Mouse (Mus musculus): ENCODE measurements around the gene Col4a3bp.

Col4a3bp gene

DNA sequence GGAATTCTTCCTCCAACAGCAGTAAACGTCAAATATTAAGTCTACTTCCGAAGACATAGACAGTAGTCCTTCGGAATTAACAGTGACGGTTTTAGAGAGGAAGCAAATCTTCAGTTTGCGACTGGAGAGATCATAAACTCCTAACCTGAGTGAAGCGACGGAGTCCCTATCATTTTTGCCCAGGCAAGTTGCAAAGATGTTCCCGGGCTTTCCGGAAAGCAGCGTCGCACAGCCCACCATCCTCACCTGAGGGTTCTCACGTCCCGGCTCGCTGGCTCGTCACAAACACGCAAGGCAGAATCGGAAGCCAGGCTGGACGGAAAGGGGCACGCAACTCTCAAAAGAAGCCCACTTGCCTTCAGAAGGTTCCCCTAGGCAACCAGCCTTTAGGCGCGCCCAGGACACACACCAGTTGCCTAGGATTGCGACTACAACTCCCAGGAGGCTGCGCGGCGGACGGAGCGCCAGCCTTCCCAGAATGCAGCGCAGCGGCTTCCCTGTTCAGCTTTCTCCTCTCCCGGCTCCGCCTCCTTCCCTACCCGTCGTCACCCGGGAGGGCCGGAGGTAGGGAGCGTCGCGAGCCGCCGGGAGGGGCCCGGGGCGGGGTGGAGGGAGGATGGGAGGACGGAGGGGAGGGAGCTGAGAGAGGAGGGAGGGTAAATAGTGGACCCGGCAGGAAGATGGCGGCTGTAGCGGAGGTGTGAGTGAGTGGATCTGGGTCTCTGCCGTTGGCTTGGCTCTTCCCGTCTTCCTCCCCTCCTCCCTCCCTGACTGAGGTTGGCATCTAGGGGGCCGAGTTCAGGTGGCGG lies at the start of gene Col4a3bp, which contains the start of gene Polk:
TSS of gene Col4a3bp (plus strand) at position 538 of the 809 bp plus-strand sequence.
TSS of gene Polk (minus strand) at position 499 of the 809 bp plus-strand sequence.
- peak; percentile 94 for DNase-seq

DNA sequence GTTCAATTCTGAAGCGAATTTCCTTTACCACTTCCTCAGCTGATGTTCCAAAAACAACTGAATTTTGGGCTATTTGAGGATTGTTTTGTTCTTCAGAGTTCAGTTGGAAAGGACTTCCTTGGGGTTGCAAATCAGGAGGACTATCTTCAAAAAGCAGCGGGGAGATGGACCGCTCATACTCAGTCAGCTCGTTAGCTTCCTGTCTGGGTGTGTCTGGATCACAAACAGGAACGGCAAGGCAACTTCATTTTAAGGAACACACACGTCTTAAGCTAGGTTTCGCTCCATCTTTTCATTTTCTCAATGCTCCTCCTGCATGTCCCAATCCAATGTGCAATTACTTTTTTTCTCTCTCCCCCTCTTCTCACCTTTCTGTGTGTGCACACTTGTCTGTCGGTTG lies 45.8 kb upstream of the Col4a3bp start:
- no peak for DNase-seq

DNA sequence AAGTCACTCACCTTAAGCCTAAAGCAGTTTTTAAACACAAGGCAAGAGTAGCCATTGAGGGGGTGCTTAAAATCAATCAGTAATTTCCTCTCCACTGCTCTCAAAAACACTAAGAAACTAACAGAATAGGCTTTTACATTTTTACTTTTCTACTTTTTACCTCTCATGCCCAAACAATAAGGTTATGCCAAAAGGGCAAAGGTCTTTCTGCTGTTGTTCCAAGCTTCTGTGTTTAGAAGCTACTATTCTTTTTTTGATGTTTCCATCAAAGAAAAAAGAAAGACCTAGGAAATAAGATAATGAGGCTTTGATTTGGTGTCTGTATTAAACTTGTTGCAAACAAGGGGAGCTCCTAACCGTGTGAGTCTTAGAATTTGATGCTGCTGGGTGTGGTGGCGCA lies 42.5 kb upstream of the Col4a3bp start:
- no peak for DNase-seq

DNA sequence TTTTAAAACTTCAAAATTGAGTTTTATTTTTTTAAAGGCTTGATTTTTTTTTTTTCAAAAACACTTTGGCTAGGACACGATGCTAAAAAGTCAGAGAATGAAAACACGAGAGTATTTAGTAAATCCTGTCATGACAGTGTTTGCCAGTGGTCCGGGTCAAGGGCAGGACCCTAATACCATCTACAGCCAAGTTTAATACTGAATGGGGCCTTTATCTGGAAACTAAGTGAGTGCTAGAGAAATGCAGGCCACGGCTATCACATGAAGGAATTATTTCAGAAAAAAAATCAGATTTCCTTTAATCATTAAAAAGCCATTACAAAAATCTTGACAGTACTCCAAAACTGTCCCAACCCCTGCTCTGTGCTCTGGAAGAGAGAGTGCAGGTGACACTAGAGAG lies 36.8 kb upstream of the Col4a3bp start:
- no peak for DNase-seq

DNA sequence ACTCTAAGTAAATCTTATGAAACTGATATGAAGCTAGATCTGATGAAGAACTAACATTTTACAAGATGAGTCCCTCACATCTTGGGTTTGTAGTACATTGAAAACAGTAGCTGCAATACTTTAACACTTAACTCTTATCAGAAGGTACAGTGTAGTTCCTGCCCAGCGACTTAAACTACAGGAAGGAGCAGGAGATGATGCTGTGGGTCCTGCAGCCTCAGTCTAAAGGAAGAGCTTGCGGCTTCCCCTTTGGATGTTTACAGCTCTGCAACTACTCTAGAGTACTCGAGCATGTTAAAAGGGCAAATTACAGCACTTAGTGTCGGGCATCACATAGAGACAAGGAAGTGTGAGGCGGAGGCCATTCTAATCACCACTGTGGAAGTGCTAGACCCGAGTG lies 36.1 kb upstream of the Col4a3bp start:
- no peak for DNase-seq

DNA sequence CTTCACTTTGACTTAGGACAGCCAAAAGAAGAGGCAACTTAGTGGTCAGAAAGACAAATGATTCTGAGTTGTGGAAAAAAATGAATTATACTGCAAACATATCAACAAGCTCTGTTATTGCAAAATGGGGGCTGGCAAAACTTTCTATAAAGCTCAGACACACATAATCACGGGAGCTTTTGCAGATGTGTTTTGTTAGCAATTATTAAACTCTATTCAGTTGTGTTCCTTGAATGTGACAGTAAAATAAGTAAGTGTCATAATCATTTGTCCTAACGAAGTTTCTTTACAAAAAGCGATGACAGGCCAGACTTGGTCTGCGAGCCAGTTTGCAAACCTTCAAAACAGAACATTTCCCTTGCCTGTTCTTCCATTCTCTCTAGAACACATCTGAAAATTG lies 34.9 kb upstream of the Col4a3bp start:
- no peak for DNase-seq

DNA sequence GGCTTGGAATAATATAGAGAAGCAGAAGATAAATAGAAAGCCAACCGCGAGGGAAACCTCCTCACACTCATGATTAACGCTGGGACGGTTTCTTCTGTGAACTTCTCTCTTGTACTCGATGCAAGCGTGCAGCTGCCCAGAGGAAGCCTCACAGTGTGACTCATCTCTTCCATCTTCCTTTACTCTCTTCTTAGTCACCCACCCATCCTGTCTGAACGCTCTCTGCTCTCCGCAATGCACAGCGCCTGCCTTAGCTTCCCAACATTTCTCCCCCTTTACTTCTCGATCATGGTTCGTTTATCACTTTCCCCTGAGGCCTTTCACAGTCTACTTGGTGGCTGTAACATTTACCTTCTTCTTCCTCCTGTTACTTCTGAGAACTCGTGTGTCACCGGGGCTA lies 31.8 kb upstream of the Col4a3bp start:
- DNase-seq: no peak

DNA sequence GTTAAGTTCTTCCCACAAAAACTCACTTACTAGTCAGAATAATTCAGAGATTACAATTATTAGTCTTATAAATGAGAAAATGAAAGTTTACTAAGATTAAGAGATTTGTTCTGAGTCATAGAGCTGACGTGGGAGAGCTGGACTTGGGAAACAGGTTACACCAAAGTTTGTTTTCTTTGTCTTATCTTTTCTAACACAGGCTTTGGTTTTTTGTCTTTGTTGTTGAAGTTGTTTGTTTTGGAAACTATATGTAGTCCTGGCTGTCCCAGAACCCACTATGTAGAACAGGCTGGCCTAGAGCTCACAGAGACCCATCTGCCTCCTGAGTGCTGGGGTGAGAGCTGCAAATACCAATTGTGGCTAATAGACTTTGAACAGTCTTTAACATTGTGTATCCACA lies 31.2 kb upstream of the Col4a3bp start:
- DNase-seq: no peak

DNA sequence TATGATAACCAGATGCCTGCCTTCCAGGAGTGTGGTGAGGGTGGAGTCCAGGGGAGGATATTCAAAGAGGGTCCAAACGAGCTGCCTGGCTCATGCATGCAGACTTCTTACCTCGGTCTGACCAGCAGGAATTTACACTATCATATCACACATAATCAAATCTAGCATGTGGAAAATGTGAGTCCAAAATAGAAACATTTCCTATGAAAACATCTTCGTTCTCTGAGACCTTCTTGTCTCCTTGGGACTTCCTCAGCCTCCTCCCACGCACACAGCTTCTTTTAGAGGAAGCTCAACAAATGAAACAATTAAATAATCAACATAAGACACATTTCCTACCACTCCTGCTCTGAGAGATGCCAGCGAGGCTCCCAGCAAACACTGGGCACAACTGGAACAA lies 30.5 kb upstream of the Col4a3bp start:
- DNase-seq: no peak

DNA sequence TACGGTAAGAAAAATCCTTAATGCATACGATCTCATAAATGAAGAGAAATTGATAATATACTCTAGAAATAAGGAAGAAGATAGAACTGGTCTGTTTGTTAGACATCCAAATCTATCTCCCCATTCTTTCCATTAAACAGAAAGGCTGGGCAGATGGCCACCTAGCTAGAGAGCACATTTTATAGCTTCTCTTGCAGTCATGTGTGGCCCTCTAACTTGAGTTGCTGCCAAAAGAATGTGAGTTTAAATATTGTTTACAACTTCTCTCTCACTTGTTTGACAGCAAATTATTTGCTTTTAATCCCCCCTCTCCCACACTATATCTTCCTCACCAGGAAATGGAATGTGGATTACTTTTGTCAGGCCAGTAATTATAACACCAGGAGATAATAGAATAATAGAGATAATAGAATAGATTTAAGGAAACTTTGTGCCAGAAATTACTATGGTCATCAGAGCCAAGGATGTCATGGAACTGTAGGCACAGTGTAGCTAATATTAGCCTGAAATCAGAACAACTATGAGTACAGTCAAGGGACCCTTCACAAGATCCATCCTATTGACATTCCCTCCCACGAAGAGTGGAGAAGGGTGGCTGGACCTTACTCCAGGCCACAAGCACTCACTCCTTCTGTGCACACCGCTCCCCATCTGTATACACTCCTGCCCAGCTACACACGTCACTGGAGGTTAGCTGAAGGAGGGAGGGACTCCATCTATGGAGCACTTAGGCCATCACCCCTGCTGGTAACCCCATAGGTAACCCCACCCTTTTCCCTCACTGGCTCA lies 28.1 kb upstream of the Col4a3bp start:
- no peak for DNase-seq

DNA sequence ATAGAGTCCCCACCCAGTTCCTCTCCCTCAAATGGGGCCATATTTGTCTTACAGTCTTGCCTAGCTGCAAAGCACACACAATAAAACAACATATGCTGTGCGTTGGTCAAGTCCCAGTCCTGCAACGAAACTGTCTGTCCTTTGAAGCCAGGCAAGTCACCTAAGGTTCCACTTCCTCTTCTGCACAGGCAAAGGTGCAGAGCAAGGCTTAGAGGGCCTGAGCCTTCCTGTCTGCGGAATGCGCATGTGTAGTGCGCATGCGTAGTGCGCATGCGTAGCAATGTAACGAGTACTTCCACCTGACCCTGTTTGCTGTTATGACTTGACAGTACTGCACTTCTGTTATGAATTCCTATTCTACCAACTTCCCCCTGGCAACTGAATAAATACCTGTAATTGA lies 26.2 kb upstream of the Col4a3bp start:
- no peak for DNase-seq

DNA sequence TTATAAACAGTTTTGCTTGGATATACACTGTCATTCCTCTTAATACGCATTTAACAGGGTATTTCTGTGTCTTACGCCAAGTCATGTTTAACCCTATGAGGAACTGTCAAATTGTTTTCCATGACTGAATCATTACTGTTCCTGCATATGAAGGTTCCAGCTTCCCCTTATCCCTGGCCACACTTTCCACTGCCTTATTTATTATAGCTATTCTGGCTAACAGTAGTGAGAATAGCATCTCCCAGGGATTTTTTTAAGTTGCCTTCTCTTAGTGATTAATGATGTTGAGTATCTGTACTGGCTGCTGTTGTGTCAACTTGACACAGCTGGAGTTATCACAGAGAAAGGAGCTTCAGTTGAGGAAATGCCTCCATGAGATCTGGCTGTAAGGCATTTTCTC lies 25.1 kb upstream of the Col4a3bp start:
- DNase-seq: no peak

DNA sequence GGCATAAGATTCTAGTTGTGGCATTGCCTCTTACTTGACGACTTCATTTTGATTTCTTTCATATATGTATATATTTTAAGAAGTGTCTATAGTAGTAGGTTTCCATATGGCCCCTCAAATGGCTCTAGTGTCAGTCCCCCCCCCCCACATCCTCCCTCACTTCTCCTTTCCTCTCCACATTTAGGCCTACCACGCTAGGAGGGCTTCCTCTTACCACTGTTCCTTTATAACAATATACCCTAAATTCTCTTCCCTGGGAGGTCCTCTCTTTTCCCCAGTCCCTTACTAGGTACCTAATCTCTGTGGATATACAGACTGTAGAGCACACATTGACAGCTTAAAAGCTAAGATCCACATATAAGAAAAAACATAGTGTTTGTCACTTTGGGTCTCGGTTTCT lies 21.1 kb upstream of the Col4a3bp start:
- DNase-seq: no peak

DNA sequence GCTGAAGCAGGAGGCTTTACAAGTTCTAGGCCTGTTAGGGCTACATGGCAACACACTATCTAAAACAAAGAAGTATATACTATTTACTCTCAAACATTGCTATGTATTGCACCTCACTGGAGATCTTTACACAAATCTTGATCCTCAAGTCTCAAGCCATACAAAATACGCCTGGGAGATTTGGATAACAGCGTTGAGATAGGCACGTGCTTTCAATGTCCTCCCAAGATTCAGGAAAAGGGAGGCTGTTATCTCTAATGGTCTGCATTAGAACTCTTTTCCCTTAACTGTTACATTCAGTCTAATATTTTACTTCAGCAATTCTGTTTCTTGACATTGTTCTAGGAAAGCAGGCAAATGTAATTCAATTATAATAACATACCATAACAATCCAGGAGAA lies 15.4 kb upstream of the Col4a3bp start:
- no peak for DNase-seq

DNA sequence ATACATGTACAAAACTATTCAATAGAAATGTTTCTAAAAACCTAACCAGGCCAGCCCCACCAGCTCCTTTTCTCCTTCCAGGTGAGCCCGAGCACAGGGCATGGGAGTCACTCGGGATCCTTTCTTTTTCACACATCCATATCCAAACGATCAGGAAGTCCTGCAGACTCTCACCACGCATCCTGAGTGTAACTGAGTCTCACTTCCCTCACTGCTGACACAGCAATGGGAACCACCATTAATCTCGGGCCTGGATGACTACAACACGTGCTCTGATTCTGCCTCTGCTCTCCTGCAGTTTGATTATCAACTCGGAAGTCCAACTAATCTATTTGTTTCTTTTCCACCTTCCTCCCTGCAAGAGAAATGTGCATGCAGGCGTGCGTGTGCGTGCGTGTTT lies 14.6 kb upstream of the Col4a3bp start:
- no peak for DNase-seq

DNA sequence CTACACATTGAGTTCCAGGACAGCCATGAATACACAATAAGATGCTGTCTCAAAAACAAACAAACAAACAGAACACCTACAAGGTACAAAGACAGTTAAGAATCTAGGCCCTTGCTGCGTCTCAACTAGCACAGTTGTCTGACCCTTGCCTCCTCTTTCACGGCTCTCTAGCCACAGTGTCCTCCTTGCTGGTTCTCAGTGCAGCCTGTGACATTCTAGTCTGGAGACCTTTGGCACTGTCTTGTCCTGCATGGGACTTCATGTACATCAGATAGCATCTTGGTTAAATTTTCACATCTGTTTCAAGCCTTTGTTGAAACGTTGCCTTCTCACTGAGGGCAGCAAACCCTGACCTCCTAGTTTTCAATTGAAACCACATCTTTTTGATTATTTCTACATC lies 13.6 kb upstream of the Col4a3bp start:
- no peak for DNase-seq

DNA sequence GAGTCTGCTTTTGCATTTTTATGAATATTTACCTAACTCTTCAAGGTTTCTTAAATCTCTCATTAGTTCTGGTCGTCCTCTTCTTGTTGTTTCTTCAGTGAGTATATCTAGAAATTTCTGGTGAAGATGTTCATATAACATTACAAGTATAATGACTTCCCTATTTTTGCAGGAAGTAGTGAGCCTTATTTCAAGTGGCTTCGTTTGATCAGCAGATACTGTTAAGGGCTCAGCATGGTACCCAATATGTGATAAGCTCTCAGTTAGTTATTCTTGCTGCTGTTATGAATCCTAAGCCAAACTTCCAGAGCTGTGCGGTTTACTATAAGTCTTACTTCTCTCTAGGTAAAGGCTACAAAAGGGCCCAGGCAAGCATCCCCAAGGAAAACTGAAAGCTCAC lies 12.9 kb upstream of the Col4a3bp start:
- no peak for DNase-seq

DNA sequence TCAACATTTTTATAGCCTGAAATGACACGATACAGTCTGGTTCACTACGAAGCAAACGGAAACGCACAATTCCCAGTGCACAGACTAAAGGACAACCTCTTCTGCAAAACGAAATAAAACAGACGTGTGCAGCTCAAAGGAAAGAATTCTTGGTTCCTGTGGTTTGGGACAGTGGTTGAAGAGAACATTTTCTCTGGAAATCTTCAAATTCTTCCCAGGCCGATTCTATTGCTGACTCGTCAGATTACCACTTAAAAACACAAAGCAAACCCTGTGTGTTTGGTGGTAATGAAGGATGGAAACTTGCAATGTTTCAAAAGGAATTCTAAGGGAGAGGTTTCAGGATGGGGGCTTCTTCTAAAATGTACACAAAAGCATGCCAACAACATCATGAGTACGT lies 12.4 kb upstream of the Col4a3bp start:
- DNase-seq: no peak

DNA sequence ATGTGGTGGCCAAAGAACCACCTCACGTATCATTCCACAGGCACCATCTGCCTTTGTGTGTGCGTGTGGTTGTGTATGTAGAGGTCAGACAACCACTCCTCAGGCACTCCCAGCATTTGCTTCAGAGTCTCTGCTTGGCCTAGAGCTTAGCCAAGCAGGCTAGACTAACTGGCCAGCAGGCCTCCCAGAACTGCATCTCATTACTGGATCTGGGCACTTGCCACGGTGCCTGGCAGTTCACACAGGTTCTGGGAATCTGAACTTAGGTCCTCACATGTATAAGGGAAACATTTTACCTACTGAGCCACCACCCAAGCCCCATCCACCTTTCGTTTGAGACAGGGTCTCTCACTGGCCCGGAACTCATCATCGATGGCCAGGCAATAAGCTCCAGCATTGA lies 10.2 kb upstream of the Col4a3bp start:
- DNase-seq: no peak

DNA sequence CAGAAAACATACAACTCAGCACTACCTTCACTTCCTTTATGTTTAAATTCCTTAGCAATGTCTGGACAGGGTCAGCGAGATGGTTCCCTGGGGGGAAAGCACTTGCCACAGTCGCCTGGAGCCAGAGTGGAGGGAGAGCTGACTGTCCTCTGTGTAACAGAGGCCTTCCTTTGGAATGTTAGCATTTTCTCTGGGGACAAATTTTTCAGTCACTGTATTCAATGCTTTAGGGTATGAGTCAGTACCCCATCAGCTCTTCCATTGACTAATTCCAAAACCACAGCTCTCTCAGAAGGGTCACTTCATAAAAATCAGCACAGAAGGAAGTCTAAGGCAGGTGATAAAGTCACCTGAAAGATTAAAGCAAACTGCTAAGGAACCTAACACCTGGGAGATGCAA lies 8.7 kb upstream of the Col4a3bp start:
- no peak for DNase-seq

DNA sequence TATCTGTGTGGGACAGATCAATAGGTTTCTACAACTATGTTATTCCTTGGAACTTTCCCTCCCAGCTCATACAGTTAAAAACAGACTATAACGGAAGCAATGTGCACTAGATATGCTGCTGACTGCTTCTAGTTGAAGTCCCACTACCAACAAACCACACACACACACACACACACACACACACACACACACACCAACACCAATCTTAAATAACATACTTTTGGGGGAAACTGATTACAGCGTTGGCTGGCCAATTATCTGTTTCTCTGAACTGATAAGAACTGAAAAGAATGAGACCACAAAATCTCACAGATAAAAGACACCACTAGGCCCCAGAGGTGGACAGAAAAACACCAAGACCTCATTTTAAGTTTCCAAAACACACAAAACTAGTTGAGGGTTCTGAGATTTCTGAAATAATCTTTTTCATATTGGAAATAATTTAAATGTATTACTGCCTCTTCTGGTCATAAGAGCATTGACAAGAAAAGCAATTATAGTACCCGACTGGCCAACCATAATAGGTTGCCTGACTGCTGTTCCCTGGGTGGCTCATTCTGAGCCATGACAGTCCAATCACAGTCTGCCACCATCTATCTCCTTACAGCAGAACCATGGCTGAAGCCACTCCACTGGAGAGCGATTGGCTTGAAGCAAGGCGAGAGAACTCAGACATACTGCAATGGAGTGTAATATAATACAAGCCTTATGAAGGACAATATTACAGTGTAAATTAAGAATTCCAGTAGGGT lies 5.4 kb upstream of the Col4a3bp start:
- DNase-seq: no peak

DNA sequence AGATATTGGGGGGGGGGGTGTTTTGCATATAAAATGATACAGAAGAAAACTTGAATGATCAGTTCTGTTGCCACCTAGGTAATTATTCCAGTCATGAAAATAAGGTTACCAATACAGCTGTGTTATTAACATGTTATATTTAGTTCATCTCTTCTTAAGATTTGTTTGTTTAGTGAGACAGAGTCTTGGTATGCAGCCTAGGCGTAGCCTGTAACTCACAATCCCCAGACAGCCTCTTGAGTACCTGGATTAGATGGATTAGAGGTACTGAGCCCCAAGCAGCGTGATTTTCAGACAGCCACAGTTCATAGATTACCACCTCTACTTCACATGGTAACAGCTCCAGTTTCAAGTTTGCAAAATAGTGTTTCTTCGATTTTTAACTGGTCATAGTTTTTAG lies 4.3 kb upstream of the Col4a3bp start:
- DNase-seq: no peak

DNA sequence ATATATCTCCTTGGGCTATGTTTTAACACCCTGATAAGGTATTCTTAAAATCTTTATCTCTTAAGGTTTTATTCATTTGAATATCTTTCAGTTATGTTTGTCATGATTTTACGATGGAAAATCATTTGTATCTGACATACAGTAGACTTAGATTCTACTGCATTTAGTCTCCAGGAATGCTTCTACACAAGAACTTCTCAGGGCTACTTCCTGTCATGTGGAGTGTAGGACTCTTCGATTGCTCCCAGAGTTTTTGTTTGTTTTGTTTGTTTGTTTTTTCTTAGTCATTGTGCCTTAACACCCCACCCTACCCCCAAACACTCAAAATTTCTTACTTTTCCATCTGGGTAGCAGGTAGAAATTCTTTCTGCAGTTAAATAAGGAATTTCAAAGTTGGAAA lies 1.0 kb upstream of the Col4a3bp start:
- no peak for DNase-seq
